9 mouse cellular contexts compared by ENCODE assay signal in the genomic region with DNA sequence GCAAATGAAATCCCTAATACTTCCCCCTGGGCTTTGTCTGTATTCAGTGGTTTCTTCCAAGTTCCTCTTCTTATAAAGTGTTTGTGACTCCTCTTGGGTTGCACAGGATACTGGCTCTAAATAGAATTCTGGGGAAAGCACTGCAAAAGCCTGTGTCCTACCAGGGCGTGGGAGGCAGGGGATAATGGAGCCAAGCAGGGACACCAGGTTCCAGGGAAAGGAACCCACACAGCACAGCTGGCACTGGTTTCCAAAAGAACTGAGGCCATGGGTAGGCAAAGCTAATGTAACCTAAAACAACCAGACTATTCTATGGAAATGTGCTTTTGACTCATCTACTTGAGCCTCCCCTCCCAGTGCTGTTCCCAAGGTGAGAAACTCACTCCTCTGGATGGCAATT.
"Had no signal": no experiment of that assay in that cellular context is flagged by ENCODE, and none has a peak within 500 bp of the region (broad histone marks: within the 10 kb centered on the region; RNA-seq: fewer than 3 reads in every experiment).

No protein-coding gene starts in this region.

- ATAC-seq: intestine, embryonic 15.5 days; lung, postnatal 0 days; midbrain, embryonic 13.5 days had no signal

- DNase-seq: kidney, adult 18-20 months; kidney, postnatal 10 days; kidney, postnatal 4 days; lung, adult 2 months; lung, postnatal 36 days; thymus, postnatal 4 days had no signal
